Mouse (Mus musculus) heart, postnatal 0 days (tissue): Measurements from ENCODE around the gene Pla2g16. TPM values are rescaled to one million over a fixed set of nuclear protein-coding genes. Genes with fewer than 3 reads are reported as not detected.

ENCODE experiments used
- ATAC-seq: fragments of 200-750 bp; cut with Nextera tagmentation; 2 replicates; pipeline ENCODE4 v1.8.0; 2017; ENCODE audit warnings: low read depth, moderate number of reproducible peaks, moderate library complexity; ENCODE audit not compliant: insufficient read depth
- DNase-seq: peaks from one replicate; pipeline ENCODE4 v3.0.0-alpha.2; 2016; ENCODE audit warnings: low spot score
- H3K27ac ChIP-seq: fragments of 300-500 bp; sonication (generic); 2 replicates; pipeline ENCODE4 v1.5.1; 2014; ENCODE audit warnings: low read depth, mild to moderate bottlenecking
- H3K27me3 ChIP-seq: fragments of 300-500 bp; sonication (generic); 2 replicates; pipeline ENCODE4 v1.6.1; 2014; ENCODE audit warnings: low read length, mixed read lengths; ENCODE audit not compliant: control insufficient read depth, insufficient read depth
- H3K36me3 ChIP-seq: fragments of 300-500 bp; sonication (generic); replicated peaks from 2 replicates; pipeline ENCODE4 v1.6.1; 2014; ENCODE audit warnings: low read length, mixed read lengths; ENCODE audit not compliant: control insufficient read depth, insufficient read depth
- H3K4me1 ChIP-seq: fragments of 300-500 bp; sonication (generic); 2 replicates; pipeline ENCODE4 v1.6.1; 2014; ENCODE audit warnings: antibody characterized with exemption; ENCODE audit not compliant: control insufficient read depth, insufficient read depth
- H3K4me2 ChIP-seq: fragments of 300-500 bp; sonication (generic); 2 replicates; pipeline ENCODE4 v1.6.1; 2014; ENCODE audit warnings: low read depth, mild to moderate bottlenecking, low read length, moderate library complexity
- H3K4me3 ChIP-seq: fragments of 300-500 bp; sonication (generic); 2 replicates; pipeline ENCODE4 v1.5.1; 2014; ENCODE audit warnings: low read depth, low read length
- H3K9ac ChIP-seq: fragments of 300-500 bp; sonication (generic); replicated peaks from 2 replicates; pipeline ENCODE4 v1.6.1; 2014; ENCODE audit warnings: low read depth, low read length, mixed read lengths
- H3K9me3 ChIP-seq: fragments of 300-500 bp; sonication (generic); replicated peaks from 2 replicates; pipeline ENCODE4 v1.6.1; 2016; ENCODE audit warnings: low read length; ENCODE audit not compliant: control insufficient read depth
- CTCF ChIP-seq: IDR thresholded peaks from 2 replicates; pipeline ENCODE4 v1.5.1; 2016; ENCODE audit warnings: antibody characterized with exemption, control low read depth, low read depth
- EP300 ChIP-seq: IDR thresholded peaks from 2 replicates; pipeline ENCODE4 v1.6.1; 2016; ENCODE audit warnings: antibody characterized with exemption, low read depth
- WGBS: fragments of 180-500 bp; shearing (Covaris S2); extraction: QIAGEN DNeasy Blood & Tissue Kit; methylation state at CpG from one replicate; pipeline ENCODE4 v1.1.7; 2014; 5-methylcytosine and 5-hydroxymethylcytosine counted together
- polyA plus RNA-seq: library from polyadenylated mRNA; unstranded; fragments of >200 nt; fragmentation: Nextera tagmentation; extraction: Ambion mirVana; gene quantifications from 2 replicates; pipeline ENCODE4 v1.2.1, GENCODE M21; 2015
- total RNA-seq: library from RNA; depleted of rRNA; stranded (reverse); fragments of >200 nt; gene quantifications from 2 replicates; pipeline ENCODE4 v1.2.3, GENCODE M21; 2014; ENCODE audit warnings: low replicate concordance

The Pla2g16 gene
- total and polyA plus RNA-seq, 2 experiments from 2014 or later = 45.6 to 69.2 TPM

GRCm38 (mm10) chr19:7523781-7524180 lies 33.5 kb upstream of the Pla2g16 start:
- H3K4me3 ChIP-seq = no peak overlapping the region
- TF ChIP-seq EP300 (no peak), CTCF (no peak)
- DNase-seq (no peak), ATAC-seq (no peak)
- H3K36me3 ChIP-seq = peaks cover 63% of the 10 kb centered on the region
- H3K9ac ChIP-seq = no peak overlapping the region
- no peaks in the 10 kb centered on the region for H3K27me3 ChIP-seq
- no peak overlapping the region for H3K27ac ChIP-seq
- no peaks in the 10 kb centered on the region for H3K4me1 ChIP-seq
- H3K4me2 ChIP-seq = no peak overlapping the region
- H3K9me3 ChIP-seq = no peaks in the 10 kb centered on the region

GRCm38 (mm10) chr19:7524879-7525278 lies 32.4 kb upstream of the Pla2g16 start:
- no peak for ATAC-seq
- Histone ChIP-seq H3K27ac (no peak overlapping the region), H3K9ac (no peak overlapping the region), H3K36me3 (peaks cover 60% of the 10 kb centered on the region), H3K4me1 (no peaks in the 10 kb centered on the region), H3K4me3 (no peak overlapping the region), H3K27me3 (no peaks in the 10 kb centered on the region), H3K9me3 (no peaks in the 10 kb centered on the region), H3K4me2 (no peak overlapping the region)
- DNase-seq = no peak
- 77% methylated on average over 3 of the region's 3 CpGs for WGBS
- TF ChIP-seq CTCF (no peak), EP300 (no peak)

- Histone ChIP-seq H3K36me3 (peaks cover 63% of the 10 kb centered on the region), H3K27me3 (no peaks in the 10 kb centered on the region), H3K4me1 (no peaks in the 10 kb centered on the region), H3K27ac (no peak overlapping the region), H3K4me2 (no peak overlapping the region), H3K9ac (no peak overlapping the region), H3K9me3 (no peaks in the 10 kb centered on the region), H3K4me3 (no peak overlapping the region)
- TF ChIP-seq CTCF (peak; percentile 79), EP300 (no peak)
- no peak for ATAC-seq
- 33% methylated on average over 7 of the region's 7 CpGs for WGBS
- DNase-seq = peak; percentile 48
These were observed 28.4 kb upstream of the Pla2g16 start for GRCm38 (mm10) chr19:7528639-7529428.

GRCm38 (mm10) chr19:7531906-7532305 lies 25.4 kb upstream of the Pla2g16 start:
- DNase-seq (no peak), ATAC-seq (no peak)
- Histone ChIP-seq H3K9ac (no peak overlapping the region; the same call in 1 of the 2 replicates), H3K27me3 (no peaks in the 10 kb centered on the region), H3K4me2 (no peak overlapping the region), H3K36me3 (peaks cover 52% of the 10 kb centered on the region), H3K4me3 (no peak overlapping the region), H3K4me1 (no peaks in the 10 kb centered on the region), H3K9me3 (no peaks in the 10 kb centered on the region), H3K27ac (no peak overlapping the region)
- TF ChIP-seq CTCF (no peak), EP300 (no peak)
- WGBS = 94% methylated on average over 5 of the region's 5 CpGs

GRCm38 (mm10) chr19:7533891-7534290 lies 23.4 kb upstream of the Pla2g16 start:
- 86% methylated on average over 5 of the region's 5 CpGs for WGBS
- no peaks in the 10 kb centered on the region for H3K27me3 ChIP-seq
- no peak overlapping the region for H3K4me2 ChIP-seq
- DNase-seq (no peak), ATAC-seq (no peak)
- no peak for TF ChIP-seq EP300
- no peak for TF ChIP-seq CTCF
- peaks cover 48% of the 10 kb centered on the region for H3K36me3 ChIP-seq
- H3K4me3 ChIP-seq = no peak overlapping the region
- no peaks in the 10 kb centered on the region for H3K9me3 ChIP-seq
- H3K27ac ChIP-seq = no peak overlapping the region
- H3K4me1 ChIP-seq = no peaks in the 10 kb centered on the region
- H3K9ac ChIP-seq = no peak overlapping the region

GRCm38 (mm10) chr19:7548924-7549323 lies 8.3 kb upstream of the Pla2g16 start:
- Histone ChIP-seq H3K9me3 (0 out of 2 replicates have a peak, but pooled peaks cover 1% of the 10 kb centered on the region), H3K4me1 (peaks cover 17% of the 10 kb centered on the region), H3K27ac (no peak overlapping the region), H3K27me3 (no peaks in the 10 kb centered on the region), H3K4me2 (no peak overlapping the region), H3K36me3 (no peaks in the 10 kb centered on the region), H3K4me3 (no peak overlapping the region), H3K9ac (no peak overlapping the region)
- no peak for DNase-seq
- 84% methylated on average over 3 of the region's 3 CpGs for WGBS
- TF ChIP-seq CTCF (no peak), EP300 (no peak)
- ATAC-seq = no peak
